Mouse (Mus musculus): ENCODE results near the gene Eif4b.
A peak's percentile ranks its signal among the peaks of the same experiment; 100 is the strongest.

The Eif4b gene

DNA sequence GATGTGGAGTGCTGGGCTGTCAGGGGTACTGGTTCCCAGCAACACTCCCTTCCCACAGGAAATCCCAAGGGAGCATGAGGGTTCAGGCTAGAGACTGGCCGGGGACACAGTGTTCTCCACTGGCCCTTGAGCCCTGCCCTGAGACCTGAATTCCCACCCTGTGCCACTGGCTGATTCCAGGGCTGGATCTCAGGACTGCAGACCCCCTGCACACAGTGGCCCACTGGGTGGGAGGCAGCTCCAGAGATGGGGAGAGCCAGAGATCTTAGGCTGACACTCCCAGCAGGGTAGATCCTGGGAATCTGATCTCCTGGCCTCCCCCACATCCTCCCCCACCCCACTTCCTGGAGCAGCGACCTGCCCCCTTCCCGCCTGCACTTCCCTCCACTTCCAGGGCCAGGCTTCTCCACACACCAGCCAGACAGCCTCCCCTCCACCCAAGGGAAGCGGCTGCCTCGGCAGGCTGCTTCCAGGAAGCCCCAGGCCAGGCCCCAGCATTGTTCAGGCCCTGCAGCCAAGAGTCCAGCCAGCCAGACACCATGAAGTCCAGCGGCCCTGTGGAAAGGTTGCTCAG is 29.1 kb downstream of the Eif4b start:
- no peak for DNase-seq

DNA sequence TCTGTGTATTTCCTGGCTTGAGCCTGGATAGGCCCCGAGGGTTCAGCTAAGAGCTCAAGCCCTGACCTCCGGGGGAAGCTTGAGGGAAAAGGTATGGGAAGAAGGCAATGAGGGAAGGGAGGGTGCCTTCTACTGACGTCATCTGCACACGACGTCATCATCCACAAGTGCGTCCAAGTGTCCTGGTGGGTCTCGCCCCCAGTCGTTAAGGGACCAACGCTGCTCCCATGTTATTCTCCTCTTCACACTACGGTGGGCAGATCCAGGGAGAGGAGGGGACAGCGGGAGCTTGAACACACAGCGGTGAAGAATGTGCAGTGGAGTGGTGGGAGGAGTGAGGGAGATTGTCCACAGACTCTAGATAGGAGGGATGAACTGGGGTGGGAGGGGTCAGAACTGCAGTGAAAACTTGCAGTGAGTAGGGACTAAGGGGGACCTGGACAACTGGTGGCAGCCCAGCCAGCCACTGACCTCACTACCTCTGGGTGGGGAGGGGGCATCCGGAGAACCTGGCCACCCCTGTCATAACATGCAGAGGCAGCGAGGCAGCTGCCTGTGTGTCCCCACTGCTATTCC is 29.9 kb downstream of the Eif4b start:
- peak; percentile 30 for DNase-seq

DNA sequence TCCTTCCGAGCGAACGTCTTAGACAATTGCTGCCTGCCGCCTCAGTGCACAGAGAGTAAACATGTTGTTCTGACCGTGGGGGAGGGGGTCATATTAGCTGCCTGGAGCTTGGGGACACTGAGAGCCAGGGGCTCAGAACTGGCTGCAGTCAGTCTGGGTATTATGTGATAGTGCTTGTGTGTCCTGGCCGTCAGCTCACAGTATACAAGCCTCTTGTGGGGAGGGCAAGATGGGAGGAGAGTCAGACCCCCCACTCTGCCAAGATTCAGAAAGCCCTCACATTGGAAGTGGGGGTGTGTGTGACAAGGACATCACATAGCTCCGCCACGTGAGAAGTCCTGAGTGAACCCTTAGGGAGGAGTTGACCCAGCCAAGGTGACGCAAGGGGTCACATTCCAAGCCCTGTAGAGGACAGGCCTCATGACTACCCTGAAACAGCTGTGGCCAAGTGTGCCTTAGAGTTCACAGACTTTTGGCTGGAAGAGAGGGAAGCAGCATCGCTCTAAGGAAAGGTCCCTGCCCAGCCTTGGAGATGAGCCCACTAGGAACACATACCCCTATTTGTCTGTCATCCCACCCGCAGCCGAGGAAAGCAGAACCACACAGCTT is 30.5 kb downstream of the Eif4b start:
- DNase-seq, result peak; percentile 12

DNA sequence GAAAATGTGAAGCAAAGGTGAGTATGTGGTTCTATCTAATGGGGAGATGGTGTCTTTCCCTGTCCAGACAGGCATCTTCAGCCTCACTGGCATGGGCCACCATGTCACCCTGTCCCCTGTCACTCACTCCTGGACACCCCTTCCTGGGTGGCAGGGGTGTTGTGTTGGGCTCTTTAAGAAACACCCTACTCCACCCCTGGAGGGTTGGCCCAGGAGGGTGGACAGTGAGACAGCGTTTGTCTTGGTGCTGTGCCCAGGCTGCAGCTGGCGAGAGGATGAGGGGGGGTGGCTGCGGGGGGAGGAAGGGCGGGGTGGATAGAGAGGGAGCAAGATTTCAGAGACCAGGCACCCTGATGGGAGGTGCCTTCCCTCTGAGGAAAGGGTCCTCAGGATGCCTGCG is 31.8 kb downstream of the Eif4b start:
- peak; percentile 30 for DNase-seq

DNA sequence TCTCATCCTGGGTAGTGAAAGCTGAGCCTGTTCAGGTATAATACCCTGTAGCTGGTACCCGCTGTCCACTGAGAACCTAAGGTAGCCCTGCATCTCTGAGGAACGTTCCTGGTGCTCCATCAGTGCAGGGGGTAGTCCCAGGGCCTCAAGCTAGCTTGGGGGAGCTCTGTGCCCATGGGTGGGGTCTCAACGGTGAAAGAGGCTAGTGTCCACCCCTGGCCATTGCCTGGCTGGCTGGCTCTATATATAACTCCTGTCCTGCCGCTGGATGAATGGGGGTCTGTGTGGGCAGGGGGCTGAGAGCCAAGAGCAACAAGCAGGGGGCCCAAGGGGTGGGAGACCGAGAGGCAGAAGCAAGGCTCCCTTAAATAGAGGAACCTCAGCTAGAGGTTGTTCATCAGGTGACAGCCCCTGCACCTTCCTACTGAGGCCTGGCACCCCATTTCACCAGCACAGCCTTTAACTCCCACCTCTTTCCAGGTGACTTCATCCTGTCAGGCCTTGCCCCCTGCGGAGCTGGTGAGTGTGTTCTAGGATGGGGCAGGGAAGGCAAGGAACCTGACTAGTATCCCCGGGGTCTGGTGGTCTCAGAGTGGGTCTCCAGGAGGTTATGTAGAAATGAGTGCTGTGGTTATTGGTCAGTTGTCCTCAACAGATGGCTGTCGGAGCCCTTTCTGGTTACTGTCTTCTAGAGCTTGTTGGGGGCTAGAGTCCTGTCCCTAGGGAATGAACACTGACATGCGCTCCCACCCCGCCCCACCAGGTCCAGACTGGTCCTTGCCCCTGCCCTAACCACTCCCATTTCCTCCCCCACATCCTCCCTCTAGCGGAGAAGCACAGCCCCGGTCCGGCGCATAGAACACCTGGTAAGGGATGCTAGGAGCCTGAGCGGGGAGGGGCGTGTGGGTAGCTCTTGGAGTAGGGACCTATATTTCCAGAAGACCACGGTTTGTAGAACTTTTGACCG is 32.5 kb downstream of the Eif4b start:
- peak; percentile 51 for DNase-seq

DNA sequence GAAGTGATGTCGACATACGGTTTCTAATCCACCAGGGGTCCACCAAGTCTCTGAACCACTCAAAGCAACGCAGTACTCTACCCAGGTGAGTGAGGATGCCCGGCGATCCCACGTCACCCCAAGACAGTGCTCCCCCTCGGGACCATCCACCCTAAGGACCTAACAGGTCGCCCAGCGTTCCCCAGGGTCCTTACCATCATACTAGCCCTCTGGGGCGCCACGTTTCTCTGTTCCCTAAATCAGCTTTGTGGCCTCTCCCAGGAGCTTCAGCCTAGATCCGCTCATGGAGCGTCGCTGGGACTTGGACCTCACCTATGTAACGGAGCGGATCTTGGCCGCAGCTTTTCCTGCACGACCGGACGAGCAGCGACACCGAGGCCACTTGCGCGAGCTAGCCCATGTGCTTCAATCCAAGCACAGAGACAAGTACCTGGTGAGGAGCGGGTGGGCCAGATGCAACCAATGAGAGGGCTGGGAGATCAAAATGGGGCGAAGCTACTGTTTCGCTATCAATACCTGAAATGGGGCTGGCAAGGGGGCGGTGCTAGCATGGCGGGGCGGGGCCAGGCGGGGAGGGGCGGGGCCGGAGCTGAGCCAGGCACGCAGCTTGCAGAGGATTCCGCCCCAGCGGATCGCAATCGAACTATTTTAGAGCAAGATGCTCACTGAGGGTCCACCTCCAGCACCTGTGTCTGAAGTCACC is 33.3 kb downstream of the Eif4b start:
- DNase-seq, result peak; percentile 51

DNA sequence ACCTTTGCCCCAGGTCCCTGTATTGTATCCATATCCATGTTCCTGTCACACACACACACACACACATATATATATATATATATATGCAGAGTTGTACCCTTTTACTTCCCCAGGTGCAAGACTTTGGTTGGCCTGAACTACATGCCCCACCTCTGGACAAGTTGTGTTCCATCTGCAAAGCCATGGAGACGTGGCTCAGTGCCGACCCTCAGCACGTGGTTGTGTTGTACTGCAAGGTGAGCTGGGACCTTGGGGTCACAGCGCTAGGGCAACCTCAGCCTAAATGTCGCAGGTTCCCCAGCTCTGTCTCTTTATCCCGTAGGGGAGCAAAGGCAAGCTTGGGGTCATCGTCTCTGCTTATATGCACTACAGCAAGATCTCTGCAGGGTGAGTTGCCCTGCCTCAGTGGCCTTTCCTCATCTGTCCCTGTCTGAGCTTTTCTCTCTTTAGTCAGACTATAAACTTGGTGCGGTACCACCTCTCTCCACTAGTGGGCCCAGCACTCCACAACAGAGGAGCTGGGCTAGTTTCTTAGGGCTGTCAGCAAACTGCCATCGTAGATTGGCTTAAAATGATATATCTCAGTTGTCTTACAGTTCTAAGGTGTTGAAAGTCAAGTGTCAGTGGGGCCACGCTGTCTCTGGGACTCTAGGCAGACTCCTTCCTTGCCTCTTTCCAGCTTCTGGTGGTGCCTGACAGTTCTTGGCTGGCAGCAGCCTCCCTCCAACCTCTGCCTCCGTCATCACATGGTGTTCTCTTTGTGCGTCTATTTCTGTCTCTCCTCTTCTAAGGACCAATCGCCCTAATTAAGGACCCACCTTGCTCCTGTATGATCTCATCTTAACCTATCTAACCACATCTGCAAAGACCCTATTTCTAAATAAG is 34.4 kb downstream of the Eif4b start:
- DNase-seq, result peak; percentile 72

DNA sequence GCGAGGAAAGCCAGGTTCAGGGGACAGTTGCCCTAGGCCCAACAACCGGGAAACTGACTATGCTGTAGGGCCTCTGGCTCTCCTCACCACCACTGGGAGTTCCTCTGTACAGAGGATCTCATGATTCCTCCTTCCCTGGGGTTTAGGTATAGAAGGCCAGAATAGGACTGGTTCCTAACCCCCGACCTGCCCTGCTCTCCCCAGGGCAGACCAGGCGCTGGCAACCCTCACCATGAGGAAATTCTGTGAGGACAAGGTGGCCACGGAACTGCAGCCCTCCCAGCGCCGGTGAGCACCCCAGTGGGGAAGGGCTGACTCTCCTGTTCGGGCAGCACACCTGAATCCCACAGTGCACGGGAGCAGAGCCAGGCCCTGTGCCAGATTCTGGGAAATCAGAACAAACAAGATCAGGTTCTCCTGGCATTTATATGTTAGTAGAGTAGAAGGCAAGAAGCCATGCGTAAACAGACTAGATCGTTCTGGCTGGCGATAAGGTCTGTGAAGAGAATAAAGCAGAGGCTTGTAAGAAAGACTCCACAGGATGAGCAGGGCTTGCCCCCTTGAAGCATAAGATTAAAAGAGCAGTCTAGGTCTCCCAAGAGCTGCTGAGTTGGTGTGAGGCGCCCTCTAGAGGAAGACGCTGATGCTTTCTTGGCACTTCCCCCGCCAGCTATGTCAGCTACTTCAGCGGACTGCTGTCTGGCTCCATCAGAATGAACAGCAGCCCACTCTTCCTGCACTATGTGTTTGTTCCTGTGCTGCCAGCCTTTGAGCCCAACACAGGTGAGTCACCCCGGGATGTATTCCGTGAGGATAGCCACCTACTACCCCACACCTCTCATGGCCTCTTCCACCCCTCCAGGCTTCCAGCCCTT is 35.3 kb downstream of the Eif4b start:
- peak; percentile 83 for DNase-seq

DNA sequence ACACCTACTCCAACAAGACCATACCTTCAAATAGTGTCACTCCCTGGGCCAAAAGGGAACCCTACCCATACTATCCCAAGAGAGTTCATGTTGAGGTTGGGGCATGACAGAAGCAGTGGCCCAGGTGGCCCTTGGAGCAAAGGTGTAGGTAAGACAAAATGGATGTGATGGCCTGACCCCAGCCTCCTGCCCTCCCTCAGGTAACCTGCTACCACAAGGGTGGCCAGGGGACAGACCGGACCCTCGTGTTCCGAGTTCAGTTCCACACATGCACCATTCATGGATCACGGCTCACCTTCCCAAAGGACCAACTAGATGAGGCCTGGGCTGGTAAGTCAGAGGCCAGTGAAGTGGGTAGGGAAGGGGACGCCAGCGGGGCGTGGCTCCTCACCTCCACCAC is 36.7 kb downstream of the Eif4b start:
- peak; percentile 33 for DNase-seq

DNA sequence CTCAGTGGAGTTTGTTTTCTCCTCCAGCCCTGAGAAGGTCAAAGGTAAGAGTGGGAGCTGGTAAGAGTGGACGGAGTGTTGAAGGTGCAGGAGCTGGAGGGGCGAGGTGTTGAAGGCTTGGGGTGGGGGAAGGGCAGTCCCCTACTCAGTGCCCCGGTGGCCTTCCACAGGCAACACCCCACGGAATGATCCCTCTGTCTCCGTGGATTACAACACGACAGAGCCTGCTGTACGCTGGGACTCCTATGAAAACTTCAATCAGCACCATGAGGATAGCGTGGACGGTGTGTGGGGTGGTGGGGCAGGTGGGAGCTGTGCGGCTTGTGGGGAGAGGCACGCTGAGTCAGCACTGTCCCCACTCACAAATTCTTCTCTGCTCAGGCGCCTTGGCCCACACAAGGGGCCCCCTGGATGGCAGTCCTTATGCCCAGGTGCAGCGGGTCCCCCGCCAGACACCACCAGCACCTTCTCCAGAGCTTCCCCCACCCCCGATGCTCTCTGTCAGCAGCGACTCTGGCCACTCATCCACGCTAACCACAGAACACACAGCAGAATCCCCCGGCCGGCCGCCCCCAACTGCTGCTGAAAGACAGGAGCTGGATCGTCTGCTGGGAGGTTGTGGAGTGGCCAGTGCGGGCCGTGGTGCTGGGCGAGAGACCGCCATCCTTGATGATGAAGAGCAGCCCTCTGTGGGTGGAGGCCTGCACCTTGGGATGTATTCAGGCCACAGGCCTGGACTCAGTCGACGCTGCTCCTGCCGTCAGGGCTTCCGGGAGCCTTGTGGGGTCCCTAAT is 37.3 kb downstream of the Eif4b start:
- DNase-seq, result peak; percentile 37

DNA sequence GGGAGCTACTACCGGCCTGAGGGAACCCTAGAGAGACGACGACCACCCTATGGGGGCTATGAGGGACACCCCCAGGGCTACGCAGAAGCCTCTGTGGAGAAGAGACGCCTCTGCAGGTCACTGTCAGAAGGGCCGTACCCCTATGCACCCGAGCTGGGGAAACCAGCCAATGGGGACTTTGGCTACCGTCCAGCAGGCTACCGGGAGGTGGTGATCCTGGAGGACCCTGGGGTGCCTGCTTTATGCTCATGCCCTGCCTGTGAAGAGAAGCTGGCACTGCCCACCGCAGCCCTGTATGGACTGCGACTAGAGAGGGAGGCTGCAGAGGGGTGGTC is 37.9 kb downstream of the Eif4b start:
- DNase-seq, result no peak

DNA sequence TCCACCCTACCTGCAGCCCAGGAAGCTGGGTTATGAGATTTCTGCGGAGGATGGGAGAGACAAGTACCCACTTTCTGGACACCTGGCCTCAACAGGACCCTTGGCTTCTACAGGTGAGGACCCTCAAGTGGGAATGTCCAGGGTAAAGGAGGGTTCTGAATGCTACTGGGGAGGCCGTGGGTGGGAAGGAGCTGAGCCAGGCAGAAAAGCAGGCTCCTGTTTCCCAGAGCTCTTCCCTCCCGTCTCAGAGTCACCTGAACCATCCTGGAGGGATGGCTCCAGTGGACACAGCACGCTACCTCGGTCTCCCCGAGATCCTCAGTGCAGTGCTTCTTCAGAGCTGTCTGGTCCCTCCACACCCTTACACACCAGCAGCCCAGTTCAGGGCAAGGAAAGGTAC is 38.6 kb downstream of the Eif4b start:
- DNase-seq, result no peak

DNA sequence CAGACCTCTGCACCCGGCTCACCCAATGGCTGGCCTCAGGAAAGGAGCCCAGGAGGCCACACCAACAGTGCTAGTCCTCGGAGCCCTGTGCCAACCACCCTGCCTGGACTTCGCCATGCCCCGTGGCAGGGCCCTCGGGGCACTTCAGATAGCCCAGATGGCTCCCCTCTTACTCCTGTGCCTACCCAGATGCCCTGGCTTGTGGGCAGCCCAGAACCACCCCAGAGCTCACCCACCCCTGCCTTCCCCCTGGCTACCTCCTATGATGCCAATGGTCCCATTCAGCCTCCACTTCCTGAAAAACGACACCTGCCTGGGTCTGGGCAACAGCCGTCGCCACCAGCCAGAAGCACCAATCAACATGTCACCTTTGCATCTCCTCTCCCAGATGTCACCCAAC is 39.3 kb downstream of the Eif4b start:
- no peak for DNase-seq

DNA sequence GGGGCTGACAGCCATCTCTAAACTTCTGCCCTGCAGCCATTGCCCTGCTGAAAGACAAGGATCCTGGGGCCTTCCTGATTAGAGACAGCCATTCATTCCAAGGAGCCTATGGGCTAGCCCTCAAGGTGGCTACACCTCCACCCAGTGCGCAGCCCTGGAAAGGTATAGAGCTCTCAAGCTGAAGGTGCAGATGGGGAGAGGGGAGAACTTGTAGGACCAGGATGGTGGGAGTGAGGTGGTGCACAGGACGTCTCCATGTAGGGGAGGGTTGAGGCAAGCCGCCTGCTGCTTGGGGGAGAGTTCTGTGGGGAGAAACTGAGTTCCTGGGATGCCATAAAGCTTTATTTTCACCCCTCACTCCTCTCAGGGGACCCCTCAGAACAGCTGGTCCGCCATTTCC is 40.1 kb downstream of the Eif4b start:
- DNase-seq, result no peak

DNA sequence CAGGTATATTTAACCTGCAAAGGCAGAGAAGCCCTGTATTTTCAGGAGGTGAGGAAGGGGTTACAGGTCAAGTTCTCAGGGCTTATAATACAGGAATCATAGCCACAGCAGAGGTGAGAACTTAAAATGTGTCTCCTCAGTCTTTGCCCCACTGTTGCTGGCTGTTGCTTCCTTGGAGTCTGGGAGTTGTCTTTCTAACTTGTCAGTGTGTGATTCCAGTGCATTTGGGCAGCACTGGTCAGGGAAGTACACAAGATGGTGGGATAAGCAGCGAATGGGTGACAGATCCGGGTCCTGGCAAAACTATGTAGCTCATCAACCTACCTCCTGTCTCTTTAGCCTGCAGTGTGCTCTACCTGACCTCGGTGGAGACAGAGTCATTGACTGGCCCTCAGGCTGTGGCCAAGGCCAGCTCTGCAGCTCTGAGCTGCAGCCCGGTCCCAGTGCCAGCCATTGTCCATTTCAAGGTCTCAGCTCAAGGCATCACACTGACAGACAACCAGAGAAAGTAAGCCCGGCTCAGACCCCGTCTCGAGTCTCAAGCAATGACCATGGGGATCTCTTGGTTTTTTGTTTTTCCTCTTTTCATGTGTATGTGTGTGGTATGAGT is 41.2 kb downstream of the Eif4b start:
- peak; percentile 13 for DNase-seq

DNA sequence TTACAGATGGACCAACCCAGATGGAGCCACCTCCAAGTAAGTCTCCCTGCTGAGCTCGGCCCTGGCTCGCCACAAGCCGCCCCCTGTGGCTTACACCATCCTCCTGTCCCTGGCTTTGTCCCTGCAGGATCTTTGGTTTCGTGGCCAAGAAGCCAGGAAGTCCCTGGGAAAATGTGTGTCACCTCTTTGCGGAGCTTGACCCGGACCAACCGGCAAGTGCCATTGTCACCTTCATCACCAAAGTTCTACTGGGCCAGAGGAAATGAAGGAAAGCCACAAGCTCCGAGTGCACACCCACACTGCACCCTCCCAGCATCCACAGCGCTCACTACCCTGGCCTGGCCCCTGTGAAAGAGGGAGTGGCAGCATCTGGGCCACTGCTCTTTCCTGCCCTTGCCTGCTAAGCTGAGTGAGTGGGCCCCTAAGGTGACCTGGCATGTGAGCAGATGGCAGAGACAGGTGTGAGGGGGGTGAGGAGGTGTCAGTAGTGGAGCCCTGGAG is 42.2 kb downstream of the Eif4b start:
- peak; percentile 63 for DNase-seq

DNA sequence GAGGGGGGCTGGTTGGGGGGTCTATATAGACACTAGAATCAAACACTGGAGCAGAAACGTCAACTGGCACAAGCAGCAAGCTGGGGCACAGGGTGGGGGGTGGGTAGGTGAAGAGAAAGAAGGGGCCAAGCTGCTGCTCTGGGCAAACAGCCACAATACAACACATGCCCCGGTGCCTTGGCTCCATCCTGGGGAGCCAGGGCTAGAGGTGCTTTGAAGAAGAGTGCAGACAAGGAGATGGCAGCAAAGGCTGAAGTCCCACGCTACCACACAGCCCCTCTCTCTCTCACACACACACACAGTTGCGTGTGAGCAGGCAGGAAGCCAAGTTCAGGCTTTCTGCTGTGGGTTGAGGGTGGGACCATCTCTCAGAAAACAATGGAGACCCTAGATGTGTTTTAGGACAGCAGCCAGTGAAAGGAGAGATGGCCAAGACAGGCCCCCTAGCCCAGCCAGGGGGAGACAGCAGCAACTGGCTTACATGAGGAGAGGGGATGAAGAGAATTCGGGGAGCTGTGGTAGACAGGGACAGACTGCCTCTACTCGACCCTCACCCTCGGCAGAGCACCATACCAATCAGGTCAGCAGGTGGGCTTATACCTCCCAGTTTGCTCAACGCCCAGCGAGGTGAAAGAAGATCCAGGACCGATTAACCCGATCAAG is 43.3 kb downstream of the Eif4b start:
- peak; percentile 43 for DNase-seq

DNA sequence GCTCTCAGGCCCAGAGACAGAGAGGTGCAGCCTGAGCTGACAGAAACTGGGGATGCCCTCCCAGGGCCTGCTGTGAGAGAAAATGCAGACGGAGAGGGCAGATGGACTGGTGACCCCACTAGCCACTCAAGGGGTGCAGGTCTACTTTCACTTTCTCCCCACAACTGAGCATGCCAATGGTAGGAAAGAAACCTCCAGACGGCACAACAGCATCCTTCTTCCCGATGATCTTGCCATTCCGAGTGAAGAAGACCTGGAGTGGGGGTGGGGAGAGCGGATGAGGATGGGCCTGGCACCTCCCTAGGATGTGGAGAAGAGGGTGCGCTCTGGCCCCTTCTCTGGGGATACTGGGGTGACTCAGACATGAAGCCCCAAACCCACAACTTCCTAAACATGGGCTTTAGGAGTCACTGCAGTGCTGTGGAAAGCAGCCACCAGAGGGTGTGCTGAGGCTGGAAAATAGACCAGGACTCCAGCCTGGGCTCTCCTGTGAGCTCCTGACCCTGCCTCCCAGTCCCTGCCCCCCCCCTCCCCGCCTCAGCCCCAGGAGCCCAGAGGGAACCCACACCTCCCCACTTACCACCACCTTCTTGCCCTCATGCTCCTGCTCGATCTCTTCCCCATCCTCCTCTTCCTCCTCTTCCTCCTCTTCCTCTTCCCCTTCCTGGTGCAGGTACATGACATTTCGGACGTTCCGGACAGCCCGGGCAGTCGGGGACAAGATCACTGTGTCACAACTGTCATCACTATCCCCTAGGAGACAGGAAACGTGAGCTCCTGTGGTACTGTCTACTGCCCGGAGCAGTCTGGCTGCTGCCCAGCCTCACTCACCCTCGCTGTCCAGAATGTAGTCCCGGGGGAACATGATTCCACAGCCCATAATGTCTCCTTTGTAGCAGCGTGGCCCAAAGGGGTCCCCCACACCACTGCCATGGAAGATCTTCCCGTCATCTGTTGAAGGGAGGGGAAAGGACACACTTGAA is 44.2 kb downstream of the Eif4b start:
- peak; percentile 36 for DNase-seq
